In genomic region chr3:133532806-133533205, GRCm38 (mm10) we compare ENCODE assay signal across 16 mouse cellular contexts.
"Had no signal": no experiment of that assay in that cellular context is flagged by ENCODE, and none has a peak within 500 bp of the region (broad histone marks: within the 10 kb centered on the region; RNA-seq: fewer than 3 reads in every experiment).

No protein-coding gene starts in this region.

- H3K4me3 ChIP-seq: limb, embryonic 12.5 days; liver, embryonic 13.5 days; lung, embryonic 15.5 days; myocyte; neural tube, embryonic 15.5 days had no signal

- H3K9ac ChIP-seq: limb, embryonic 12.5 days; liver, embryonic 13.5 days; liver, postnatal 0 days; lung, embryonic 15.5 days; neural tube, embryonic 15.5 days had no signal

- H3K9me3 ChIP-seq: limb, embryonic 12.5 days; liver, embryonic 13.5 days; lung, embryonic 15.5 days; neural tube, embryonic 15.5 days had no signal

- ATAC-seq: intestine, embryonic 16.5 days; liver, postnatal 0 days had no signal

- DNase-seq: kidney, postnatal 25 days; layer of hippocampus, adult 9-11 months; layer of hippocampus, postnatal 36 days; liver; liver, embryonic 13.5 days; liver, postnatal 0 days; lung, postnatal 14 days; midbrain, embryonic 14.5 days; spleen, adult 18-20 months; thymus, adult 18-20 months; thymus, postnatal 14 days had no signal

- H3K36me3 ChIP-seq: neural tube, embryonic 15.5 days had no signal

- H3K27me3 ChIP-seq: limb, embryonic 12.5 days; liver, embryonic 13.5 days; lung, embryonic 15.5 days; neural tube, embryonic 15.5 days had no signal

- H3K27ac ChIP-seq: limb, embryonic 12.5 days; liver, embryonic 13.5 days; lung, embryonic 15.5 days; neural tube, embryonic 15.5 days had no signal

- H3K4me2 ChIP-seq: limb, embryonic 12.5 days; liver, embryonic 13.5 days; lung, embryonic 15.5 days; neural tube, embryonic 15.5 days had no signal
